Mouse (Mus musculus) mouse embryonic stem cell (cell line): ENCODE results near the gene Lasp1.
"Not testable (repeated sequence)": the region's sequence is repeated elsewhere in the genome, so short reads cannot be mapped to it uniquely, and the experiment has no call there.

ENCODE experiments used
- in situ Hi-C, 2 experiments: fragments of 300-500 bp; cut with MboI; formaldehyde crosslinking; loops; 1 replicate in 1 of 2; 3 replicates in 1 of 2; pipeline ENCODE4 v1.14.3; 2019 to 2020; ENCODE audit warnings: low sequenced_read_pairs in 2 of 2, low pct_unique_long_range_greater_than_20kb in 1 of 2, mixed read lengths in 1 of 2; ENCODE audit not compliant: unreplicated experiment in 1 of 2

Gene Lasp1

GRCm38 (mm10) chr11:97819923-97820322 lies 21.1 kb downstream of the Lasp1 start:
- in situ Hi-C loops: no loop called here

- in situ Hi-C loops: no loop called here
These were observed 22.0 kb downstream of the Lasp1 start for GRCm38 (mm10) chr11:97820840-97821239.

- in situ Hi-C loops: no loop called here
These were observed 22.7 kb downstream of the Lasp1 start for GRCm38 (mm10) chr11:97821401-97822064.

GRCm38 (mm10) chr11:97822840-97823603 lies 24.2 kb downstream of the Lasp1 start:
- in situ Hi-C loops: no loop called here

- in situ Hi-C loops: no loop called here
These were observed 25.4 kb downstream of the Lasp1 start for GRCm38 (mm10) chr11:97824168-97824567.

- in situ Hi-C loops: no loop called here
These were observed 26.1 kb downstream of the Lasp1 start for GRCm38 (mm10) chr11:97824895-97825294.

GRCm38 (mm10) chr11:97825295-97825694 lies 26.5 kb downstream of the Lasp1 start:
- in situ Hi-C loops: no loop called here

GRCm38 (mm10) chr11:97825971-97826370 lies 27.2 kb downstream of the Lasp1 start:
- in situ Hi-C loops: no loop called here

GRCm38 (mm10) chr11:97826414-97826813 lies 27.6 kb downstream of the Lasp1 start:
- in situ Hi-C loops: no loop called here

GRCm38 (mm10) chr11:97827654-97828053 lies 28.9 kb downstream of the Lasp1 start:
- in situ Hi-C loops: no loop called here

GRCm38 (mm10) chr11:97829365-97829764 lies 30.6 kb downstream of the Lasp1 start:
- in situ Hi-C loops: no loop called here

GRCm38 (mm10) chr11:97829913-97830476 lies 31.2 kb downstream of the Lasp1 start:
- in situ Hi-C loops: no loop called here

- in situ Hi-C loops: no loop called here
These were observed 31.7 kb downstream of the Lasp1 start for GRCm38 (mm10) chr11:97830501-97830900.

GRCm38 (mm10) chr11:97832001-97832400 lies 33.2 kb downstream of the Lasp1 start:
- in situ Hi-C loops: no loop called here

GRCm38 (mm10) chr11:97833352-97833751 lies 34.6 kb downstream of the Lasp1 start:
- in situ Hi-C loops: no loop called here

- in situ Hi-C loops: no loop called here
These were observed 37.7 kb downstream of the Lasp1 start for GRCm38 (mm10) chr11:97836541-97836940.

- in situ Hi-C loops: not testable (repeated sequence)
These were observed 38.3 kb downstream of the Lasp1 start for GRCm38 (mm10) chr11:97837051-97837450.

GRCm38 (mm10) chr11:97837641-97838149 lies 38.9 kb downstream of the Lasp1 start:
- in situ Hi-C loops: no loop called here

- in situ Hi-C loops: no loop called here
These were observed 40.1 kb downstream of the Lasp1 start for GRCm38 (mm10) chr11:97838779-97839440.
